Mouse (Mus musculus) MEL (cell line): Measurements from ENCODE around the gene Slc25a38.

Experiments
- CHD1 ChIP-seq: IDR thresholded peaks from 2 replicates; pipeline ENCODE4 v1.6.1; 2012; ENCODE audit warnings: low read depth, mild to moderate bottlenecking, inconsistent platforms, low read length, improper control_type of control experiment
- CTCF ChIP-seq, 3 experiments: IDR thresholded peaks in 2 of 3; conservative IDR thresholded peaks in 1 of 3; 2 replicates each; pipeline ENCODE4 v1.5.1; 2011 to 2012; ENCODE audit warnings: low read length in 3 of 3, low read depth in 2 of 3, mild to moderate bottlenecking in 2 of 3, improper control_type of control experiment in 1 of 3, inconsistent platforms in 1 of 3, mixed read lengths in 1 of 3, moderate library complexity in 1 of 3; ENCODE audit not compliant: control insufficient read depth in 1 of 3, insufficient read depth in 1 of 3, poor library complexity in 1 of 3, severe bottlenecking in 1 of 3
- HCFC1 ChIP-seq: IDR thresholded peaks from 2 replicates; pipeline ENCODE4 v1.6.1; 2012; ENCODE audit warnings: low read depth, mild to moderate bottlenecking, inconsistent platforms, low read length, improper control_type of control experiment, moderate library complexity
- JUND ChIP-seq: IDR thresholded peaks from 2 replicates; pipeline ENCODE4 v1.6.1; 2011; ENCODE audit warnings: low read depth, mild to moderate bottlenecking, improper control_type of control experiment, low read length
- KAT2A ChIP-seq: conservative IDR thresholded peaks from 2 replicates; pipeline ENCODE4 v1.6.1; 2012; ENCODE audit warnings: low read depth, low read length, improper control_type of control experiment, inconsistent platforms
- MAFK ChIP-seq: IDR thresholded peaks from 2 replicates; pipeline ENCODE4 v1.6.1; 2011; ENCODE audit warnings: low read depth, mild to moderate bottlenecking, low read length, improper control_type of control experiment, borderline replicate concordance
- MEF2A ChIP-seq: IDR thresholded peaks from 2 replicates; pipeline ENCODE4 v1.6.1; 2014; ENCODE audit warnings: low read depth, mild to moderate bottlenecking, inconsistent platforms, low read length, improper control_type of control experiment; ENCODE audit not compliant: poor library complexity, insufficient replicate concordance, severe bottlenecking; ENCODE audit errors: extremely low read depth
- MYB ChIP-seq: IDR thresholded peaks from 2 replicates; pipeline ENCODE4 v1.6.1; 2011; ENCODE audit warnings: mild to moderate bottlenecking, low read depth, low read length, improper control_type of control experiment
- POLR2A ChIP-seq, 2 experiments: IDR thresholded peaks; 2 replicates each; pipeline ENCODE4 v1.6.1; 2011 to 2012; ENCODE audit warnings: low read length in 2 of 2, mild to moderate bottlenecking in 2 of 2, control low read depth in 1 of 2, improper control_type of control experiment in 1 of 2, low read depth in 1 of 2, moderate library complexity in 1 of 2; ENCODE audit not compliant: control insufficient read depth in 1 of 2, insufficient read depth in 1 of 2, poor library complexity in 1 of 2
- RCOR1 ChIP-seq: IDR thresholded peaks from 2 replicates; pipeline ENCODE4 v1.6.1; 2012; ENCODE audit warnings: low read depth, mild to moderate bottlenecking, inconsistent platforms, low read length, improper control_type of control experiment
- TAL1 ChIP-seq: IDR thresholded peaks from 2 replicates; pipeline ENCODE4 v1.6.1; 2012; ENCODE audit warnings: mild to moderate bottlenecking, inconsistent platforms, low read length, moderate library complexity, mixed read lengths
- TCF12 ChIP-seq: IDR thresholded peaks from 2 replicates; pipeline ENCODE4 v1.6.1; 2014; ENCODE audit warnings: low read depth, mild to moderate bottlenecking, inconsistent platforms, low read length, improper control_type of control experiment, moderate library complexity
- USF2 ChIP-seq, 2 experiments: IDR thresholded peaks; 2 replicates each; pipeline ENCODE4 v1.6.1; 2011 to 2012; ENCODE audit warnings: improper control_type of control experiment in 2 of 2, low read length in 2 of 2, borderline replicate concordance in 1 of 2, inconsistent platforms in 1 of 2, low read depth in 1 of 2, mild to moderate bottlenecking in 1 of 2; ENCODE audit not compliant: insufficient read depth in 1 of 2

GRCm38 (mm10) chr9:120118212-120118611, 8.0 kb downstream of the Slc25a38 start:
- no peak for TF ChIP-seq TCF12
- TF ChIP-seq MAFK: no peak
- no peak for TF ChIP-seq TAL1
- no peak for TF ChIP-seq HCFC1
- TF ChIP-seq CTCF (IDR thresholded peaks at IDR 0.05 in 2 of 3, conservative IDR thresholded peaks at IDR 0.05 in 1 of 3; ENCODE audit: control insufficient read depth in 1 of 3, insufficient read depth in 1 of 3, low read depth in 2 of 3, low read length in 3 of 3, poor library complexity in 1 of 3, severe bottlenecking in 1 of 3): no peak
- TF ChIP-seq MYB: no peak
- no peak for TF ChIP-seq KAT2A
- TF ChIP-seq USF2 (IDR thresholded peaks at IDR 0.05; ENCODE audit: borderline replicate concordance in 1 of 2, insufficient read depth in 1 of 2, low read depth in 1 of 2, low read length in 2 of 2): no peak
- no peak for TF ChIP-seq POLR2A (IDR thresholded peaks at IDR 0.05; ENCODE audit: control insufficient read depth in 1 of 2, insufficient read depth in 1 of 2, low read depth in 1 of 2, low read length in 2 of 2, poor library complexity in 1 of 2)
- TF ChIP-seq MEF2A: no peak
- TF ChIP-seq JUND: no peak
- no peak for TF ChIP-seq RCOR1
- TF ChIP-seq CHD1: no peak
